Mouse (Mus musculus) hindbrain, embryonic 10.5 days (tissue): ENCODE measurements around the gene Nmnat1. TPM values are rescaled to one million over a fixed set of nuclear protein-coding genes. Genes with fewer than 3 reads are reported as not detected.

Source experiments
- DNase-seq: peaks from one replicate; pipeline ENCODE4 v3.0.0-alpha.2; 2017; ENCODE audit warnings: low spot score
- H3K27ac ChIP-seq: fragments of 300-500 bp; sonication (generic); 2 replicates; pipeline ENCODE4 v1.5.1; 2016; ENCODE audit warnings: mild to moderate bottlenecking, moderate library complexity
- H3K27me3 ChIP-seq: fragments of 300-500 bp; sonication (generic); 2 replicates; pipeline ENCODE4 v1.6.1; 2016; ENCODE audit warnings: mild to moderate bottlenecking; ENCODE audit not compliant: poor library complexity, insufficient read depth, severe bottlenecking
- H3K36me3 ChIP-seq: fragments of 300-500 bp; sonication (generic); 2 replicates; pipeline ENCODE4 v1.6.1; 2016; ENCODE audit warnings: mild to moderate bottlenecking, moderate library complexity
- H3K4me1 ChIP-seq: fragments of 300-500 bp; sonication (generic); replicated peaks from 2 replicates; pipeline ENCODE4 v1.6.1; 2016; ENCODE audit warnings: mild to moderate bottlenecking
- H3K4me3 ChIP-seq: fragments of 300-500 bp; sonication (generic); 2 replicates; pipeline ENCODE4 v1.5.1; 2016; ENCODE audit warnings: mild to moderate bottlenecking, moderate library complexity
- H3K9me3 ChIP-seq: fragments of 300-500 bp; sonication (generic); 2 replicates; pipeline ENCODE4 v1.6.1; 2016; ENCODE audit warnings: mild to moderate bottlenecking, moderate library complexity
- WGBS: fragments of 180-500 bp; shearing (Covaris S2); methylation state at CpG from one replicate; pipeline ENCODE4 v1.1.7; 2016; 5-methylcytosine and 5-hydroxymethylcytosine counted together
- polyA plus RNA-seq: library from polyadenylated mRNA; unstranded; fragments of >200 nt; fragmentation: Nextera tagmentation; extraction: Ambion mirVana; gene quantifications from 2 replicates; pipeline ENCODE4 v1.2.1, GENCODE M21; 2016

Gene Nmnat1
- polyA plus RNA-seq, 1 experiment from 2014 or later = 17.0 TPM

- Histone ChIP-seq H3K9me3 (0 out of 2 replicates have a peak, but pooled peaks cover 3% of the 10 kb centered on the region), H3K4me1 (no peaks in the 10 kb centered on the region), H3K27me3 (no peaks in the 10 kb centered on the region), H3K27ac (no peak overlapping the region), H3K4me3 (no peak overlapping the region), H3K36me3 (no peaks in the 10 kb centered on the region)
- no peak for DNase-seq
- WGBS = 61% methylated on average over 6 of the region's 6 CpGs
These were observed 26.2 kb upstream of the Nmnat1 start for GRCm38 (mm10) chr4:149511221-149511646.

- WGBS = 78% methylated on average over 3 of the region's 3 CpGs
- Histone ChIP-seq H3K27ac (no peak overlapping the region), H3K36me3 (peaks cover 15% of the 10 kb centered on the region), H3K4me1 (peaks cover 8% of the 10 kb centered on the region; the same call in 1 of the 2 replicates), H3K27me3 (no peaks in the 10 kb centered on the region), H3K4me3 (no peak overlapping the region), H3K9me3 (0 out of 2 replicates have a peak, but pooled peaks cover 3% of the 10 kb centered on the region)
- DNase-seq = no peak
These were observed 21.9 kb upstream of the Nmnat1 start for GRCm38 (mm10) chr4:149506904-149507303.

- Histone ChIP-seq H3K36me3 (peaks cover 28% of the 10 kb centered on the region), H3K4me1 (peaks cover 8% of the 10 kb centered on the region; the same call in 1 of the 2 replicates), H3K27me3 (no peaks in the 10 kb centered on the region), H3K27ac (no peak overlapping the region), H3K9me3 (0 out of 2 replicates have a peak, but pooled peaks cover 3% of the 10 kb centered on the region), H3K4me3 (no peak overlapping the region)
- DNase-seq = no peak
- WGBS = 66% methylated on average over 15 of the region's 15 CpGs
These were observed 20.4 kb upstream of the Nmnat1 start for GRCm38 (mm10) chr4:149505261-149505967.

GRCm38 (mm10) chr4:149504858-149505257, 19.9 kb upstream of the Nmnat1 start:
- 38% methylated on average over 3 of the region's 3 CpGs for WGBS

GRCm38 (mm10) chr4:149504363-149504762, 19.4 kb upstream of the Nmnat1 start:
- 85% methylated on average over 5 of the region's 5 CpGs for WGBS
- no peak for DNase-seq
- H3K27ac ChIP-seq = peak overlapping the region; percentile 2; the same call in 1 of the 2 replicates
- H3K9me3 ChIP-seq = 0 out of 2 replicates have a peak, but pooled peaks cover 3% of the 10 kb centered on the region
- H3K27me3 ChIP-seq = no peaks in the 10 kb centered on the region
- H3K4me1 ChIP-seq = peaks cover 8% of the 10 kb centered on the region; the same call in 1 of the 2 replicates
- H3K36me3 ChIP-seq = peaks cover 38% of the 10 kb centered on the region
- H3K4me3 ChIP-seq = no peak overlapping the region

More at GRCm38 (mm10) chr4:149504858-149505257, 19.9 kb upstream of the Nmnat1 start:
- H3K27ac ChIP-seq = peak overlapping the region; percentile 2; the same call in 1 of the 2 replicates
- H3K27me3 ChIP-seq = no peaks in the 10 kb centered on the region
- H3K4me3 ChIP-seq = no peak overlapping the region
- H3K36me3 ChIP-seq = peaks cover 33% of the 10 kb centered on the region
- peaks cover 8% of the 10 kb centered on the region; the same call in 1 of the 2 replicates for H3K4me1 ChIP-seq
- H3K9me3 ChIP-seq = 0 out of 2 replicates have a peak, but pooled peaks cover 3% of the 10 kb centered on the region
- DNase-seq = no peak

- Histone ChIP-seq H3K36me3 (peaks cover 78% of the 10 kb centered on the region), H3K4me3 (no peak overlapping the region), H3K27ac (no peak overlapping the region), H3K4me1 (peaks cover 28% of the 10 kb centered on the region), H3K27me3 (no peaks in the 10 kb centered on the region), H3K9me3 (no peaks in the 10 kb centered on the region)
- WGBS = 88% methylated on average over 5 of the region's 5 CpGs
- DNase-seq = no peak
These were observed 14.8 kb upstream of the Nmnat1 start for GRCm38 (mm10) chr4:149499790-149500189.

- H3K9me3 ChIP-seq = no peaks in the 10 kb centered on the region
- H3K27me3 ChIP-seq = no peaks in the 10 kb centered on the region
- 87% methylated on average over 8 of the region's 8 CpGs for WGBS
- H3K27ac ChIP-seq = no peak overlapping the region
- H3K4me1 ChIP-seq = peaks cover 25% of the 10 kb centered on the region
- H3K36me3 ChIP-seq = peaks cover 86% of the 10 kb centered on the region
- no peak overlapping the region for H3K4me3 ChIP-seq
- no peak for DNase-seq
These were observed 13.9 kb upstream of the Nmnat1 start for GRCm38 (mm10) chr4:149498901-149499300.

- Histone ChIP-seq H3K27ac (peak overlapping the region; percentile 84), H3K27me3 (no peaks in the 10 kb centered on the region), H3K4me3 (no peak overlapping the region; the same call in 1 of the 2 replicates), H3K9me3 (no peaks in the 10 kb centered on the region), H3K36me3 (peaks cover 92% of the 10 kb centered on the region), H3K4me1 (peaks cover 25% of the 10 kb centered on the region)
- DNase-seq = peak; percentile 65
- 13% methylated on average over 2 of the region's 2 CpGs for WGBS
These were observed 11.6 kb upstream of the Nmnat1 start for GRCm38 (mm10) chr4:149496612-149497011.

- H3K4me1 ChIP-seq = peaks cover 17% of the 10 kb centered on the region
- no peak overlapping the region for H3K4me3 ChIP-seq
- no peak overlapping the region for H3K27ac ChIP-seq
- 97% methylated on average over 3 of the region's 3 CpGs for WGBS
- no peaks in the 10 kb centered on the region for H3K9me3 ChIP-seq
- H3K27me3 ChIP-seq = no peaks in the 10 kb centered on the region
- peaks cover 93% of the 10 kb centered on the region for H3K36me3 ChIP-seq
- no peak for DNase-seq
These were observed 6.1 kb upstream of the Nmnat1 start for GRCm38 (mm10) chr4:149491151-149491550.

GRCm38 (mm10) chr4:149489415-149490240, 4.6 kb upstream of the Nmnat1 start:
- Histone ChIP-seq H3K36me3 (peaks cover 80% of the 10 kb centered on the region), H3K4me3 (no peak overlapping the region), H3K27me3 (no peaks in the 10 kb centered on the region), H3K27ac (no peak overlapping the region), H3K4me1 (peaks cover 21% of the 10 kb centered on the region), H3K9me3 (no peaks in the 10 kb centered on the region)
- no peak for DNase-seq
- WGBS = 96% methylated on average over 14 of the region's 14 CpGs

GRCm38 (mm10) chr4:149487729-149488128, 2.7 kb upstream of the Nmnat1 start:
- Histone ChIP-seq H3K36me3 (peaks cover 61% of the 10 kb centered on the region), H3K27ac (no peak overlapping the region), H3K9me3 (no peaks in the 10 kb centered on the region), H3K4me3 (no peak overlapping the region), H3K27me3 (no peaks in the 10 kb centered on the region), H3K4me1 (peaks cover 30% of the 10 kb centered on the region)
- DNase-seq = no peak
- WGBS = 94% methylated on average over 12 of the region's 12 CpGs

- Histone ChIP-seq H3K4me3 (peak overlapping the region; percentile 75), H3K27ac (peak overlapping the region; percentile 92), H3K36me3 (peaks cover 42% of the 10 kb centered on the region), H3K9me3 (no peaks in the 10 kb centered on the region), H3K4me1 (peaks cover 30% of the 10 kb centered on the region), H3K27me3 (no peaks in the 10 kb centered on the region)
- WGBS = under 1% methylated on average over 10 of the region's 10 CpGs
- DNase-seq = peak; percentile 31
These were observed 814 bp upstream of the Nmnat1 start for GRCm38 (mm10) chr4:149485825-149486206.
